Mouse (Mus musculus) myocyte (in vitro differentiated cells): Measurements from ENCODE around the gene Vegfb. TPM values are rescaled to one million over a fixed set of nuclear protein-coding genes. Genes with fewer than 3 reads are reported as not detected.
A peak's percentile ranks its signal among the peaks of the same experiment; 100 is the strongest.

Experiments used
- H3K27me3 ChIP-seq: one replicate; pipeline ENCODE4 v1.6.1; 2011; ENCODE audit not compliant: control insufficient read depth, insufficient read depth, insufficient read length
- H3K36me3 ChIP-seq: one replicate; pipeline ENCODE4 v1.6.1; 2011; ENCODE audit not compliant: control insufficient read depth, insufficient read depth
- H3K4me2 ChIP-seq: one replicate; pipeline ENCODE4 v1.6.1; 2011; ENCODE audit warnings: low read depth, control low read depth
- H3K4me3 ChIP-seq: one replicate; pipeline ENCODE4 v1.5.1; 2011; ENCODE audit warnings: mild to moderate bottlenecking, control low read depth, moderate library complexity
- H3K79me2 ChIP-seq: one replicate; pipeline ENCODE4 v1.6.1; 2011; ENCODE audit not compliant: control insufficient read depth, insufficient read depth
- H3ac ChIP-seq: one replicate; pipeline ENCODE4 v1.6.1; 2011; ENCODE audit not compliant: control insufficient read depth, insufficient read length
- CEBPB ChIP-seq: IDR thresholded peaks from 2 replicates; pipeline ENCODE4 v1.6.1; 2011; ENCODE audit warnings: mild to moderate bottlenecking, moderate library complexity; ENCODE audit not compliant: poor library complexity, insufficient read depth, severe bottlenecking
- E2F4 ChIP-seq: IDR thresholded peaks from one replicate; pipeline ENCODE4 v1.6.1; 2011; ENCODE audit warnings: mild to moderate bottlenecking, control low read depth, moderate library complexity; ENCODE audit not compliant: insufficient read depth
- MAX ChIP-seq: IDR thresholded peaks from one replicate; pipeline ENCODE4 v1.6.1; 2011; ENCODE audit warnings: low read depth, mild to moderate bottlenecking, control low read depth
- MYOD1 ChIP-seq, 3 experiments: IDR thresholded peaks; one replicate each; pipeline ENCODE4 v1.6.1; 2011; ENCODE audit warnings: control low read depth in 2 of 3, low read depth in 2 of 3, mild to moderate bottlenecking in 2 of 3, moderate library complexity in 1 of 3; ENCODE audit not compliant: insufficient read length in 2 of 3, control insufficient read depth in 1 of 3
- MYOG ChIP-seq, 3 experiments: IDR thresholded peaks; one replicate each; pipeline ENCODE4 v1.6.1; 2011; ENCODE audit warnings: control low read depth in 2 of 3, low read depth in 2 of 3, mild to moderate bottlenecking in 2 of 3; ENCODE audit not compliant: insufficient read length in 2 of 3, control insufficient read depth in 1 of 3, insufficient read depth in 1 of 3
- POLR2A ChIP-seq: IDR thresholded peaks from one replicate; pipeline ENCODE4 v1.6.1; 2011; ENCODE audit warnings: low read depth, mild to moderate bottlenecking, control low read depth, moderate library complexity; ENCODE audit not compliant: insufficient read length
- POLR2AphosphoS2 ChIP-seq: IDR thresholded peaks from one replicate; pipeline ENCODE4 v1.6.1; 2011; ENCODE audit warnings: low read depth, control low read depth; ENCODE audit not compliant: insufficient read length
- REST ChIP-seq: IDR thresholded peaks from one replicate; pipeline ENCODE4 v1.6.1; 2011; ENCODE audit warnings: mild to moderate bottlenecking, control low read depth, moderate library complexity; ENCODE audit not compliant: insufficient read depth, insufficient read length
- SRF ChIP-seq: IDR thresholded peaks from one replicate; pipeline ENCODE4 v1.6.1; 2011; ENCODE audit warnings: low read depth; ENCODE audit not compliant: control insufficient read depth, insufficient read length
- TCF12 ChIP-seq: IDR thresholded peaks from one replicate; pipeline ENCODE4 v1.6.1; 2011; ENCODE audit warnings: mild to moderate bottlenecking, control low read depth; ENCODE audit not compliant: poor library complexity, insufficient read depth, severe bottlenecking
- TCF3 ChIP-seq: IDR thresholded peaks from one replicate; pipeline ENCODE4 v1.6.1; 2011; ENCODE audit warnings: low read depth, control low read depth; ENCODE audit not compliant: insufficient read length
- USF1 ChIP-seq: IDR thresholded peaks from one replicate; pipeline ENCODE4 v1.6.1; 2011; ENCODE audit warnings: low read depth, mild to moderate bottlenecking, control low read depth, moderate library complexity
- polyA plus RNA-seq: library from polyadenylated mRNA; unstranded; fragments of >200 nt; fragmentation: generic; extraction: Trizol; gene quantifications from one replicate; pipeline ENCODE4 v1.2.1, GENCODE M21; 2012; ENCODE audit warnings: missing spikeins

Gene Vegfb
- polyA plus RNA-seq, 1 experiment: 49.2 TPM

- Histone ChIP-seq H3K79me2 (peaks cover 46% of the 10 kb centered on the region), H3K36me3 (peaks cover 14% of the 10 kb centered on the region), H3K4me2 (peak overlapping the region; percentile 100), H3ac (peak overlapping the region; percentile 50), H3K4me3 (peak overlapping the region; percentile 83), H3K27me3 (no peaks in the 10 kb centered on the region)
- TF ChIP-seq TCF3 (peak; percentile 10), MAX (no peak), TCF12 (no peak), POLR2A (peak; percentile 62), CEBPB (no peak), POLR2AphosphoS2 (peak; percentile 85), MYOD1 (IDR thresholded peaks at IDR 0.05; ENCODE audit: control insufficient read depth in 1 of 3, insufficient read length in 2 of 3, low read depth in 2 of 3) (peak in 2 of 3 experiments; percentile 58 to 72), MYOG (IDR thresholded peaks at IDR 0.05; ENCODE audit: control insufficient read depth in 1 of 3, insufficient read depth in 1 of 3, insufficient read length in 2 of 3, low read depth in 2 of 3) (peak; percentile 22 to 69 (median 46))
Measured at GRCm38 (mm10) chr19:6979486-6980380, 7.7 kb downstream of the Vegfb start.

GRCm38 (mm10) chr19:6979001-6979479, 8.4 kb downstream of the Vegfb start:
- H3K4me2 ChIP-seq: peak overlapping the region; percentile 100
- peaks cover 11% of the 10 kb centered on the region for H3K36me3 ChIP-seq
- H3K79me2 ChIP-seq: peaks cover 46% of the 10 kb centered on the region
- TF ChIP-seq MYOG (IDR thresholded peaks at IDR 0.05; ENCODE audit: control insufficient read depth in 1 of 3, insufficient read depth in 1 of 3, insufficient read length in 2 of 3, low read depth in 2 of 3): no peak
- TF ChIP-seq CEBPB: no peak
- TF ChIP-seq POLR2AphosphoS2: peak; percentile 89
- no peak for TF ChIP-seq TCF12
- TF ChIP-seq MAX: no peak
- TF ChIP-seq USF1: no peak
- no peaks in the 10 kb centered on the region for H3K27me3 ChIP-seq
- peak overlapping the region; percentile 50 for H3ac ChIP-seq
- peak overlapping the region; percentile 83 for H3K4me3 ChIP-seq

GRCm38 (mm10) chr19:6978639-6978974, 8.8 kb downstream of the Vegfb start:
- no peak overlapping the region for H3ac ChIP-seq
- H3K27me3 ChIP-seq: no peaks in the 10 kb centered on the region
- peaks cover 7% of the 10 kb centered on the region for H3K36me3 ChIP-seq
- peaks cover 46% of the 10 kb centered on the region for H3K79me2 ChIP-seq
- TF ChIP-seq USF1: no peak
- TF ChIP-seq MYOD1 (IDR thresholded peaks at IDR 0.05; ENCODE audit: control insufficient read depth in 1 of 3, insufficient read length in 2 of 3, low read depth in 2 of 3): no peak
- no peak for TF ChIP-seq E2F4
- no peak for TF ChIP-seq MYOG (IDR thresholded peaks at IDR 0.05; ENCODE audit: control insufficient read depth in 1 of 3, insufficient read depth in 1 of 3, insufficient read length in 2 of 3, low read depth in 2 of 3)
- TF ChIP-seq REST: no peak
- TF ChIP-seq TCF12: no peak
- no peak for TF ChIP-seq POLR2AphosphoS2
- TF ChIP-seq CEBPB: no peak
- TF ChIP-seq POLR2A: no peak
- no peak for TF ChIP-seq SRF
- TF ChIP-seq MAX: no peak
- no peak for TF ChIP-seq TCF3
- peak overlapping the region; percentile 100 for H3K4me2 ChIP-seq
- peak overlapping the region; percentile 83 for H3K4me3 ChIP-seq

- TF ChIP-seq POLR2AphosphoS2 (peak; percentile 50), REST (no peak)
- peak overlapping the region; percentile 100 for H3K4me2 ChIP-seq
- no peaks in the 10 kb centered on the region for H3K27me3 ChIP-seq
- H3K79me2 ChIP-seq: peaks cover 46% of the 10 kb centered on the region
- peak overlapping the region; percentile 83 for H3K4me3 ChIP-seq
- H3K36me3 ChIP-seq: peaks cover 6% of the 10 kb centered on the region
- peak overlapping the region; percentile 88 for H3ac ChIP-seq
Measured at GRCm38 (mm10) chr19:6977759-6978638, 9.5 kb downstream of the Vegfb start.
